Mouse (Mus musculus): ENCODE data around the gene Trit1. TPM values are rescaled to one million over a fixed set of nuclear protein-coding genes. Genes with fewer than 3 reads are reported as not detected.
A peak's percentile ranks its signal among the peaks of the same experiment; 100 is the strongest.

The Trit1 gene
- polyA plus RNA-seq, 1 experiment, result 2.7 TPM

DNA sequence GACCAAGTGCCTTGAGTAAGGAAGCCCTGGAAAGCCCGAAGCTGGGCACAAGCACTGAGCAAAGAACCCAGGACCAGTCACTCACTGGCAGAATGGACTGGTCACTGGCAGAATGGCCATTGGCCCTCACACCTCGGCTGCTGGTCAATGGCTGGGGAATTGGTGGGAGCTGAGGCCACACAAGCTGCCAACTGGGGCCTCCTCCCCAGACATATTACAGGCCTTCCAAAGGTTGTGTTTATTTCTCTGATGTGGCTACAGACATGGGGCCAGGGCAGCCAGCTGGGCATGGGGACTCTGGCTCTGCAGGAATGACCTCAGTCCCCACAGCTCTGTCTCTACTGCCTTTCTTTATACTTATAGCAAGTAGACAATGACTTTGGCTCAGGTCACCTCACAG is 37.5 kb upstream of the Trit1 start:
- Histone ChIP-seq H3K36me3 (ENCODE audit: control insufficient read depth, insufficient read depth, low read length) (no peaks in the 10 kb centered on the region), H3K4me1 (ENCODE audit: control insufficient read depth, insufficient read depth, insufficient read length, low read length) (peaks cover 51% of the 10 kb centered on the region), H3K27ac (ENCODE audit: insufficient read depth, low read depth, low read length) (no peak overlapping the region), H3K4me3 (ENCODE audit: low read depth, low read length) (no peak overlapping the region), H3K27me3 (ENCODE audit: control insufficient read depth, insufficient read depth, low read length) (no peaks in the 10 kb centered on the region)
- 84% methylated on average over 2 of the region's 2 CpGs for WGBS
- TF ChIP-seq POLR2A (IDR thresholded peaks at IDR 0.05; ENCODE audit: low read depth, low read length) (no peak), CTCF (IDR thresholded peaks at IDR 0.05; ENCODE audit: extremely low read depth, insufficient read length, insufficient replicate concordance, low read depth, low read length) (no peak)

GRCm38 (mm10) chr4:122979826-122980225 is 36.6 kb upstream of the Trit1 start:
- Histone ChIP-seq H3K4me1 (ENCODE audit: control insufficient read depth, insufficient read depth, insufficient read length, low read length) (peaks cover 46% of the 10 kb centered on the region), H3K27me3 (ENCODE audit: control insufficient read depth, insufficient read depth, low read length) (no peaks in the 10 kb centered on the region), H3K27ac (ENCODE audit: insufficient read depth, low read depth, low read length) (no peak overlapping the region), H3K4me3 (ENCODE audit: low read depth, low read length) (no peak overlapping the region), H3K36me3 (ENCODE audit: control insufficient read depth, insufficient read depth, low read length) (no peaks in the 10 kb centered on the region)
- WGBS, result 83% methylated on average over 3 of the region's 3 CpGs
- TF ChIP-seq CTCF (IDR thresholded peaks at IDR 0.05; ENCODE audit: extremely low read depth, insufficient read length, insufficient replicate concordance, low read depth, low read length) (no peak), POLR2A (IDR thresholded peaks at IDR 0.05; ENCODE audit: low read depth, low read length) (no peak)

DNA sequence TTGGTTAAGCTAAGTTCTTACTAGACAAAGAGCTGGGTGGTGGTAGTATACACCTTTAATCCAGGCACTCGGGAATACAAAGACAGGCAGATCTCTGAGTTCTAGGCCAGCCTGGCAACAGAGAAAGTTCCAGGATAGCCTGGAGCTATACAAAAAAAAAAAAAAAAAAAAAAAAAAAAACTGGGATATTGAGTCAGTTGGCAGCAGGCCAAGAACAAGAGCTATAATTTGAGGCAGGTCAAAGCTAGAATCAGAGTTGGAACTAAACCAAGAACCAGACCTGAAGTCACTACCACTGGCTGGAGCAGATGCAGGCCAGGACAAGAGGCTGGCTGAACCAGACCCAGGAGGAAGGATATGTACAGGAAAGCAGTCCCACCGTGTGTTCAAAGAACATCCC is 35.7 kb upstream of the Trit1 start:
- TF ChIP-seq CTCF (IDR thresholded peaks at IDR 0.05; ENCODE audit: extremely low read depth, insufficient read length, insufficient replicate concordance, low read depth, low read length), result no peak
- no peak for TF ChIP-seq POLR2A (IDR thresholded peaks at IDR 0.05; ENCODE audit: low read depth, low read length)
- H3K36me3 ChIP-seq (ENCODE audit: control insufficient read depth, insufficient read depth, low read length), result no peaks in the 10 kb centered on the region
- WGBS, result 35% methylated on average over 2 of the region's 2 CpGs

DNA sequence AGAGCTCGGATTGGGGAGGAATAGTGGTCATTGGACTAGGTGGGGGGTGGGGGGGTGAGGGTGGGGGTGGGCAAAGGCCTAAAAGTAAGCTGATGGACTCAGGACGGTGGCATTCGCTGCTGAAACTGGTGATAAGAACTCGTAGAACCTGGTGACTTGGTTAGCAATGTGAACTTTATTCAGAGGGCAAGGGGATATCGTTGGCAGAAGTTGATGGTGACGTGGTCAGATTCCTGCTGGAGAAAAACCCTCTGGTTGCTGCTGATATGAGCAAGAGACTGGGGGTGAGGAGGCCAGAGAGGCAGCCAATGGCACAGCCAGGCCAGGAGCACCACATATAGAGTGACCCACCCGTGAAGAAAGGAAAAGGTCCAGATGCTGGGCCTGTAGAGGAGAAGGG is 35.2 kb upstream of the Trit1 start:
- peak overlapping the region; percentile 83 for H3K27ac ChIP-seq (ENCODE audit: insufficient read depth, low read depth, low read length)
- TF ChIP-seq CTCF (IDR thresholded peaks at IDR 0.05; ENCODE audit: extremely low read depth, insufficient read length, insufficient replicate concordance, low read depth, low read length) (no peak), POLR2A (IDR thresholded peaks at IDR 0.05; ENCODE audit: low read depth, low read length) (no peak)
- H3K36me3 ChIP-seq (ENCODE audit: control insufficient read depth, insufficient read depth, low read length), result no peaks in the 10 kb centered on the region
- 40% methylated on average over 7 of the region's 7 CpGs for WGBS
- no peak overlapping the region for H3K4me3 ChIP-seq (ENCODE audit: low read depth, low read length)
- no peaks in the 10 kb centered on the region for H3K27me3 ChIP-seq (ENCODE audit: control insufficient read depth, insufficient read depth, low read length)
- peaks cover 39% of the 10 kb centered on the region for H3K4me1 ChIP-seq (ENCODE audit: control insufficient read depth, insufficient read depth, insufficient read length, low read length)

More for the DNA sequence above, 35.7 kb upstream of the Trit1 start:
- Histone ChIP-seq H3K27me3 (ENCODE audit: control insufficient read depth, insufficient read depth, low read length) (no peaks in the 10 kb centered on the region), H3K27ac (ENCODE audit: insufficient read depth, low read depth, low read length) (peak overlapping the region; percentile 83), H3K4me1 (ENCODE audit: control insufficient read depth, insufficient read depth, insufficient read length, low read length) (peaks cover 42% of the 10 kb centered on the region), H3K4me3 (ENCODE audit: low read depth, low read length) (no peak overlapping the region)

DNA sequence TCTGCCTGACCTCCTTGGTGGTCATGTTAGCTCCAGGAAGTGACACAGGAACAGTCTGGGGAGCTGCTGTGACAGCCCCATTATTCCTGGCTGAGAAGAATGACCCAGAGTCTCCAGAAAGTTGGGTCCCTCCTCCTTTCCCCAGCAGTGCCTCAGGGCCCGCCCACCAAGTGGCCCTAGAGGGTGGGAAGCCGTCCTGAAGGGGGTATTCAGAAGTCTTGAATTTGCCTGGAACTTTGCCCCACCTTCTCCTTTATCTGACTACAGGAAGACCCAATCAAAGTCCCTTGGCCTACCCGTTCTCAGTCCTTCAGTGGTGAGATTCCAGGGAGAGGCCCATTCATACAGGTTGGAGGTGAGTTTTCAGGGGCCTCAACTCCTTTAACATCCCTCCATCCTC is 34.5 kb upstream of the Trit1 start:
- peaks cover 35% of the 10 kb centered on the region for H3K4me1 ChIP-seq (ENCODE audit: control insufficient read depth, insufficient read depth, insufficient read length, low read length)
- H3K4me3 ChIP-seq (ENCODE audit: low read depth, low read length), result no peak overlapping the region
- no peaks in the 10 kb centered on the region for H3K27me3 ChIP-seq (ENCODE audit: control insufficient read depth, insufficient read depth, low read length)
- H3K36me3 ChIP-seq (ENCODE audit: control insufficient read depth, insufficient read depth, low read length), result no peaks in the 10 kb centered on the region
- 33% methylated on average over 3 of the region's 3 CpGs for WGBS
- TF ChIP-seq POLR2A (IDR thresholded peaks at IDR 0.05; ENCODE audit: low read depth, low read length) (no peak), CTCF (IDR thresholded peaks at IDR 0.05; ENCODE audit: extremely low read depth, insufficient read length, insufficient replicate concordance, low read depth, low read length) (no peak)
- peak overlapping the region; percentile 76 for H3K27ac ChIP-seq (ENCODE audit: insufficient read depth, low read depth, low read length)

- TF ChIP-seq CTCF (IDR thresholded peaks at IDR 0.05; ENCODE audit: extremely low read depth, insufficient read length, insufficient replicate concordance, low read depth, low read length) (no peak), POLR2A (IDR thresholded peaks at IDR 0.05; ENCODE audit: low read depth, low read length) (no peak)
- Histone ChIP-seq H3K4me3 (ENCODE audit: low read depth, low read length) (no peak overlapping the region), H3K27me3 (ENCODE audit: control insufficient read depth, insufficient read depth, low read length) (no peaks in the 10 kb centered on the region), H3K27ac (ENCODE audit: insufficient read depth, low read depth, low read length) (peak overlapping the region; percentile 76; the same call in 1 of the 2 replicates), H3K4me1 (ENCODE audit: control insufficient read depth, insufficient read depth, insufficient read length, low read length) (peaks cover 31% of the 10 kb centered on the region), H3K36me3 (ENCODE audit: control insufficient read depth, insufficient read depth, low read length) (no peaks in the 10 kb centered on the region)
- 77% methylated on average over 3 of the region's 3 CpGs for WGBS
Observed at GRCm38 (mm10) chr4:122982537-122982936, 33.9 kb upstream of the Trit1 start.

DNA sequence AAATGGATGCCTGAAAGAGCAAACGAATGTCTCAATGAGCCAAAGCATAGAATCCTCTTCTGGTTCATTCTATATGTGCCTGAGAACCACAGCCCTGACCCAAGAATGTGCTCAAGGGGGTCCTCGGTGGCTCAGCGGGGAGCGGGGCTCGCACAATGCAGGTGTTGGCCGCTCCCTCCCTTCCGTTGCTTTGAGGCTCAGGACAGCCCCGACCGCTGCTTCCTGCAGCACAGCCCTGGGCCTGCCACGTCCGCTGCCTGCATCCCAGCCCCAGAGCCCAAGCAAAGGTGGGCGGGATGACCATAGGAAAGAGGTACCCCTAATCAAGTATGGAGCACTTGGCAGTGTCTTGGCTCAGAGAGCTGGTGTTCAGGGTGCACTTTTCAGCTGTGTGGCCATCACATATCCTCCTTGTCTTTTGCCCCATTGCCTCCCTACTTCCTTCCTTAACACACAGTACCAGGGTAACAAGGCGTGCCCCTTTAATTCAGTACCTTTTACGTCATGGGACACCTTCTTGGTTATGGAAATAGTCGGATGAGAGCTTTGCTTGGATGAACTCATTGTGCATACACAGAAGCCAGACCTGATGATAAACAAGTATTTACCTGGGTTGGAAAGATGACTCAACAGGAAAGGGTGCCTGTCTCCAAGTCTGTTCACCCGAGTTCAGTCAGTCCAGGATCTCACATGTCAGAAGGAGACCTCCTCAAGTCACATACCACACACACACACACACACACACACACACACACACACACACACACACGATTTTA is 32.7 kb upstream of the Trit1 start:
- 53% methylated on average over 17 of the region's 17 CpGs for WGBS
- TF ChIP-seq POLR2A (IDR thresholded peaks at IDR 0.05; ENCODE audit: low read depth, low read length) (no peak), CTCF (IDR thresholded peaks at IDR 0.05; ENCODE audit: extremely low read depth, insufficient read length, insufficient replicate concordance, low read depth, low read length) (no peak)
- Histone ChIP-seq H3K4me1 (ENCODE audit: control insufficient read depth, insufficient read depth, insufficient read length, low read length) (peaks cover 30% of the 10 kb centered on the region), H3K27ac (ENCODE audit: insufficient read depth, low read depth, low read length) (no peak overlapping the region), H3K27me3 (ENCODE audit: control insufficient read depth, insufficient read depth, low read length) (no peaks in the 10 kb centered on the region), H3K36me3 (ENCODE audit: control insufficient read depth, insufficient read depth, low read length) (no peaks in the 10 kb centered on the region), H3K4me3 (ENCODE audit: low read depth, low read length) (no peak overlapping the region)
